Mouse (Mus musculus) midbrain, embryonic 16.5 days (tissue): ENCODE data around the gene Pls1. TPM values are rescaled to one million over a fixed set of nuclear protein-coding genes. Genes with fewer than 3 reads are reported as not detected.

ENCODE experiments used
- ATAC-seq: fragments of 200-750 bp; cut with Nextera tagmentation; 2 replicates; pipeline ENCODE4 v1.8.0; 2017; ENCODE audit warnings: moderate TSS enrichment
- H3K27ac ChIP-seq: fragments of 300-500 bp; sonication (generic); 2 replicates; pipeline ENCODE4 v1.5.1; 2014; ENCODE audit warnings: mild to moderate bottlenecking, low read length, mixed read lengths
- H3K27me3 ChIP-seq: fragments of 300-500 bp; sonication (generic); 2 replicates; pipeline ENCODE4 v1.6.1; 2014; ENCODE audit warnings: low read depth, low read length, mixed read lengths; ENCODE audit not compliant: control insufficient read depth, insufficient read depth
- H3K36me3 ChIP-seq: fragments of 300-500 bp; sonication (generic); 2 replicates; pipeline ENCODE4 v1.6.1; 2014; ENCODE audit warnings: mild to moderate bottlenecking, low read length, moderate library complexity, mixed read lengths; ENCODE audit not compliant: control insufficient read depth, insufficient read depth
- H3K4me1 ChIP-seq: fragments of 300-500 bp; sonication (generic); 2 replicates; pipeline ENCODE4 v1.6.1; 2014; ENCODE audit warnings: mild to moderate bottlenecking, low read length, mixed read lengths; ENCODE audit not compliant: control insufficient read depth, insufficient read depth
- H3K4me2 ChIP-seq: fragments of 300-500 bp; sonication (generic); 2 replicates; pipeline ENCODE4 v1.6.1; 2014; ENCODE audit warnings: mild to moderate bottlenecking, low read length, mixed read lengths
- H3K4me3 ChIP-seq: fragments of 300-500 bp; sonication (generic); 2 replicates; pipeline ENCODE4 v1.5.1; 2014; ENCODE audit warnings: low read depth, mild to moderate bottlenecking, low read length, moderate library complexity, mixed read lengths
- H3K9ac ChIP-seq: fragments of 300-500 bp; sonication (generic); 2 replicates; pipeline ENCODE4 v1.6.1; 2014; ENCODE audit warnings: low read depth, low read length, mixed read lengths
- H3K9me3 ChIP-seq: fragments of 300-500 bp; sonication (generic); replicated peaks from 2 replicates; pipeline ENCODE4 v1.6.1; 2014; ENCODE audit warnings: mild to moderate bottlenecking, low read length, mixed read lengths; ENCODE audit not compliant: control insufficient read depth, poor library complexity, severe bottlenecking
- WGBS: fragments of 180-500 bp; shearing (Covaris S2); extraction: QIAGEN DNeasy Blood & Tissue Kit; methylation state at CpG from one replicate; pipeline ENCODE4 v1.1.7; 2014; 5-methylcytosine and 5-hydroxymethylcytosine counted together
- polyA plus RNA-seq: library from polyadenylated mRNA; unstranded; fragments of >200 nt; fragmentation: Nextera tagmentation; extraction: Ambion mirVana; gene quantifications from 2 replicates; pipeline ENCODE4 v1.2.1, GENCODE M21; 2015

Gene Pls1
- polyA plus RNA-seq, 1 experiment from 2014 or later = 2.9 TPM

DNA sequence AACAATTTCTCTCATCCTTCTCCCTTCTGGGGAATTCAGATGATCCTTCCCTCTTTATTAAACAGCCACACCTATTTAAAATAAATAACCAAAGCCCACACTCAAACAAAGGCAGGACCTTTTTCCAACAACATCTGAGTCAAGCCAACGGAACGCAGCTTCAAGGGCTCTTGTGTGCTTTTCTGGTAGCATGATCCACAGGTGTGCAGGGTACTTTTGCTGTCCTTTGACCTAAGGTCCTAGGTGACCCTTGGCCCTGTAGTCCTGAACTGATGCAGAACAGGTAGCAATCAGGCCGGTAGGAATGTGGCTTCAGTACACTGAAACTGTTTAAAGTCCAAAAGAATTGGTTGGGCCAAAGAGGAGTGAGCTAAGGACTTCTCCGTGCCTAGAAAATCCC is 600 bp upstream of the Pls1 start:
- Histone ChIP-seq H3K9ac (no peak overlapping the region), H3K27me3 (peaks cover 11% of the 10 kb centered on the region), H3K4me3 (peak overlapping the region; percentile 76; the same call in 1 of the 2 replicates), H3K9me3 (no peaks in the 10 kb centered on the region), H3K36me3 (no peaks in the 10 kb centered on the region), H3K4me2 (peak overlapping the region; percentile 96), H3K27ac (no peak overlapping the region), H3K4me1 (peaks cover 2% of the 10 kb centered on the region; the same call in 1 of the 2 replicates)
- no peak for ATAC-seq
- WGBS = 67% methylated on average over 4 of the region's 4 CpGs

GRCm38 (mm10) chr9:95839424-95839823 is 5.7 kb downstream of the Pls1 start:
- 93% methylated on average over 3 of the region's 3 CpGs for WGBS
- no peak overlapping the region for H3K9ac ChIP-seq
- no peak for ATAC-seq
- H3K4me2 ChIP-seq = no peak overlapping the region
- peaks cover 11% of the 10 kb centered on the region for H3K27me3 ChIP-seq
- no peaks in the 10 kb centered on the region for H3K36me3 ChIP-seq
- no peaks in the 10 kb centered on the region for H3K9me3 ChIP-seq
- no peaks in the 10 kb centered on the region; the same call in 1 of the 2 replicates for H3K4me1 ChIP-seq
- H3K27ac ChIP-seq = no peak overlapping the region
- H3K4me3 ChIP-seq = no peak overlapping the region

- Histone ChIP-seq H3K4me2 (no peak overlapping the region), H3K27me3 (no peaks in the 10 kb centered on the region), H3K4me1 (no peaks in the 10 kb centered on the region), H3K9ac (no peak overlapping the region), H3K27ac (no peak overlapping the region), H3K9me3 (no peaks in the 10 kb centered on the region), H3K36me3 (no peaks in the 10 kb centered on the region), H3K4me3 (no peak overlapping the region)
- WGBS = 97% methylated on average over 10 of the region's 10 CpGs
- ATAC-seq = no peak
These were observed 9.4 kb downstream of the Pls1 start for GRCm38 (mm10) chr9:95835741-95836140.

DNA sequence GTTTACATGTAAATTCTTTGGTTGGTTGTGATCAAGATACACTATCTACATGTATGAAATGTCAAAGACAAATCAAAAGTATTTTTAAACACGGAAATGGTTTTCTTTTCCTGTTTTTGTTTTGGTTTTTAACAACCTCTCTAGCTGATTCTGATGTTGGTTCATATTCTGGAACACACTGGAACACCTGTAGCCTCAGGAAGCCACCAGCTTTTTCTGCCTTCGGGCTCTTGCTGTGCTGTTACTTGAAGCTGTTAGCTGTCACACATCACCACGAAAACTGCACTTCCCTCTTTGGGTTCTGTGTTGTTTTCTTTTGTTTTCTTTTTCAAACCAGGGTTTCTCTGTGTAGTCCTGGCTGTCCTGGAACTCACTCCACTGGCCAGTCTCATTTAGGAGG is 10.3 kb downstream of the Pls1 start:
- H3K27me3 ChIP-seq = no peaks in the 10 kb centered on the region
- no peak overlapping the region for H3K4me3 ChIP-seq
- no peak overlapping the region for H3K9ac ChIP-seq
- H3K9me3 ChIP-seq = no peaks in the 10 kb centered on the region
- H3K27ac ChIP-seq = no peak overlapping the region
- no peaks in the 10 kb centered on the region for H3K4me1 ChIP-seq
- no peaks in the 10 kb centered on the region for H3K36me3 ChIP-seq
- H3K4me2 ChIP-seq = no peak overlapping the region
- 80% methylated on average over 3 of the region's 3 CpGs for WGBS
- ATAC-seq = no peak

DNA sequence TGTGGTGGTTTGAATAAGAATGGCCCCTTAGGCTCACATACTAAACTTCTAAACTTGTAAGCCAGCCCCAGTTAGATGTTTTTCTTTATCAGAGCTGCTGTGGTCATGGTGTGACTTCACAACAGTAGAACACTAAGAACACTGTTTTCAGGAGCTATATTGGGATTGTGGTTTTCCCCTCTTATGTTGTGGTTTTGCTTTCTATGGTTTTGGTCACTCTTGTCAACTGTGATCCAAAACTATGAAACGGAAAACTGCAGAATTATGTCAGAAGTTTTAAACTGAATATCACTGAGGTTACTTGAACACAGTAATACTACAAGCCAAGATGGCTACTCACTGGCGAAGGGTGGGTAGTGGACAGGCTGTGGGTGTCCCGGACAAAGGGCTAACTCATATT is 12.4 kb downstream of the Pls1 start:
- no peaks in the 10 kb centered on the region for H3K36me3 ChIP-seq
- H3K9ac ChIP-seq = no peak overlapping the region
- no peak overlapping the region for H3K4me3 ChIP-seq
- H3K9me3 ChIP-seq = no peaks in the 10 kb centered on the region
- H3K4me2 ChIP-seq = no peak overlapping the region
- WGBS = 97% methylated on average over 3 of the region's 3 CpGs
- H3K4me1 ChIP-seq = no peaks in the 10 kb centered on the region
- no peak overlapping the region for H3K27ac ChIP-seq
- ATAC-seq = no peak
- H3K27me3 ChIP-seq = no peaks in the 10 kb centered on the region

DNA sequence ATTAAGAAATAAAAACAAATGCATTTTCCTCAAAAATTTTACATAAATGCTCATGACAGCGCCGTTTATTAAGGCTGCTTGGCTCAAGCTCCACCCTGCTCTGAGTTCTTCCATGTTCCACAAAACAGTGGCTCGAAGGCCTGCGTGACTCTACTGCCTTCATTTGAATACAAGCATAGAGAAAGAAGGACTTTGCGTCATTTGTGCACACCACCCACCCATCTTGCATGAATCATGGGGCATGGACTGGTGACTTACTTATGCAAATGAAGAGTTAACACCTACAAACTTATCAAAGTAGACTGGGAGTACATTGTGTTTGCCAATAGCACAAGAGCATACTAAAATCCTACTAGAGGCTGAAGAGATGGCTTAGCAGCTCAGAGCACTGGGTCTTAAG is 17.5 kb downstream of the Pls1 start:
- no peak for ATAC-seq
- Histone ChIP-seq H3K9ac (no peak overlapping the region), H3K27ac (no peak overlapping the region), H3K4me3 (no peak overlapping the region), H3K9me3 (no peaks in the 10 kb centered on the region), H3K27me3 (no peaks in the 10 kb centered on the region), H3K36me3 (no peaks in the 10 kb centered on the region), H3K4me1 (no peaks in the 10 kb centered on the region), H3K4me2 (no peak overlapping the region)
- WGBS = 93% methylated on average over 5 of the region's 5 CpGs

DNA sequence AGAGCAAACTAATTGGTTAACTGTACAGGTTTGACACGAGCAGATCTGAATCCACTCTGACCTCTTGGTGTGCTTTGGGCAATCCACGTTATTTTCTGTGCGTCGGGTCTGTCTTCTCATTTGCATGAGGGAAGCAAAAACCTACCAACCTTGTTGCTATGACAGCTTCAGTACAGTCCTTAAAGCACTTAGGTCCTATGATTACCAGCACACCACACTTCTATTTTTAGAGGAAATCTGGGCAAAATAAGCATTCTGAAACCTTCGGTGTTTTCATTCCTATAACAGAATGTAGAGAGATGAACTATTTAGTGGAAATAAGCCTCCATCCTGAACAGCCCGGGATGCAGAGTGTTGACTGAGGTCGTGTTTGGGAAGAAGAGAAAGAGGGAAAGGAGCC is 22.6 kb downstream of the Pls1 start:
- Histone ChIP-seq H3K9ac (no peak overlapping the region), H3K9me3 (no peaks in the 10 kb centered on the region), H3K4me3 (no peak overlapping the region), H3K4me1 (no peaks in the 10 kb centered on the region), H3K4me2 (no peak overlapping the region), H3K36me3 (no peaks in the 10 kb centered on the region), H3K27ac (no peak overlapping the region), H3K27me3 (no peaks in the 10 kb centered on the region)
- no peak for ATAC-seq
- 79% methylated on average over 7 of the region's 7 CpGs for WGBS

GRCm38 (mm10) chr9:95815706-95816105 is 29.4 kb downstream of the Pls1 start:
- 90% methylated on average over 4 of the region's 4 CpGs for WGBS
- no peaks in the 10 kb centered on the region for H3K9me3 ChIP-seq
- no peak overlapping the region for H3K27ac ChIP-seq
- no peak overlapping the region for H3K9ac ChIP-seq
- no peaks in the 10 kb centered on the region for H3K36me3 ChIP-seq
- H3K4me1 ChIP-seq = no peaks in the 10 kb centered on the region
- H3K4me2 ChIP-seq = no peak overlapping the region
- H3K4me3 ChIP-seq = no peak overlapping the region
- H3K27me3 ChIP-seq = no peaks in the 10 kb centered on the region
- ATAC-seq = no peak

DNA sequence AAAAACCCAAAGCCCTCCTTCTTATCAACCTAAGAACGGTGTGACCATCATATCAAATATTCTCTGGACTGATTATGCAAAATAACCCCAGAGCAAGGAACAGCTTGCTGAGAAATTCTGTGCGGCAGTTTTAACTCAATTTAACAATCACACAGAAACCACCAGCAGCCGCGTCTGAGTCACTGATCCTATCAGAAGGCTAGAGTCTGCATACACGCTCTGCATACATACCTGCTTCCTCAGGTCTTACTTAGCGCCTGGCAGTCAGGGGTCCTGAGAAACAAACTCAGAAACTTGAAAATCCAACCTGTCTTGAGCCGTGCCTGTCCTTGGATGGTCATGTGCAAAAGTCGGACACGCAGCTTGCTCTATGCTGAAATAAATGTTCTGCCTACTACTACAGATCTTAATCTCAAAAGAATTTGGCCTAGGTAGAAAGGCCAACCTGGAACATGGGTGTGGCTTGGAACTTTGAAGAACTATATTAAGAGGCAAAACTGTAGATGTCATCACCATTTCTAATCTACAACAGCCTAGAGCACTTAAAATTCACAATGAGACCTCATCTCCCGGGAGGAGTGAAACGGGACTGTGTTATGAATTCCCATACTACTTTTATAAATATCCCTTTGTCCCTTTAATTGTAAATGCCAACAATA is 30.0 kb downstream of the Pls1 start:
- no peak overlapping the region for H3K4me2 ChIP-seq
- 69% methylated on average over 11 of the region's 11 CpGs for WGBS

More for the DNA sequence above, 30.0 kb downstream of the Pls1 start:
- H3K4me1 ChIP-seq = no peaks in the 10 kb centered on the region
- no peaks in the 10 kb centered on the region for H3K27me3 ChIP-seq
- H3K27ac ChIP-seq = no peak overlapping the region
- no peak overlapping the region for H3K9ac ChIP-seq
- no peak overlapping the region for H3K4me3 ChIP-seq
- H3K9me3 ChIP-seq = no peaks in the 10 kb centered on the region
- H3K36me3 ChIP-seq = no peaks in the 10 kb centered on the region
- ATAC-seq = no peak
